ENCODE assay signal across 16 mouse cellular contexts in the genomic region with DNA sequence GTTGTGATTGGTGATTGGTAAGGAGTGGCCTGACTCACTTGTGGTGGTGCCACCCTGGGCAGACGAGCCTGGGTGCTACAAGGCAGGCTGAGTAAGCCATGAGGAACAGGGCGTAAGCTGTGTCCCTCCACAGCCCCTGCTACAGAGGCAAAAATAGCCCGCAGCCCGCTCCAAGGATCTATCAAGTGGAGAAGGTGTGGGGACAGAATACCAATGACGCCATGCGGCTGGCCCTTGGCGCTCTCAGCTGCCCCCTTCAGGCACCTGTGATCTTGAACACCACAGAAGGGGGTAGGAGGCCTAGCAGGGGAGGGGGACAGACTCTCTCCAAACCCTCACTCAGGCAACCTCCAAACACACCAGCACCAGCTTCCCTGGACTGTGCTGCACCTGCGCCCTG. TPM values are rescaled to one million over a fixed set of nuclear protein-coding genes. Genes with fewer than 3 reads are reported as not detected.
DNase-seq lines count a peak whose midpoint lies in the region; ATAC-seq and TF ChIP-seq lines count a peak whose summit lies in the region.
"Had no signal": no experiment of that assay in that cellular context is flagged by ENCODE, and none has a peak within 500 bp of the region (broad histone marks: within the 10 kb centered on the region; RNA-seq: fewer than 3 reads in every experiment).

No protein-coding gene starts in this region.

- H3K4me1 ChIP-seq in heart, embryonic 15.5 days (replicated peaks) = peaks cover 29% of the 10 kb centered on the region
- H3K4me1 ChIP-seq in forebrain, embryonic 13.5 days = no peaks in the 10 kb centered on the region
- H3K4me1 ChIP-seq in lung, adult 2 months (ENCODE audit: control insufficient read depth, insufficient read depth, low read length) = no peaks in the 10 kb centered on the region
- H3K4me1 ChIP-seq: embryonic facial prominence, embryonic 12.5 days; hindbrain, embryonic 15.5 days; limb, embryonic 13.5 days; stomach, embryonic 15.5 days had no signal

- TF ChIP-seq POLR2A in lung, adult 2 months (IDR thresholded peaks at IDR 0.05; ENCODE audit: borderline replicate concordance, extremely low read depth, low read depth, low read length) = no peak

- no peak overlapping the region for H3K4me2 ChIP-seq in heart, embryonic 15.5 days
- H3K4me2 ChIP-seq in forebrain, embryonic 13.5 days = no peak overlapping the region
- H3K4me2 ChIP-seq: embryonic facial prominence, embryonic 12.5 days; hindbrain, embryonic 15.5 days; limb, embryonic 13.5 days; stomach, embryonic 15.5 days had no signal

- peaks cover 34% of the 10 kb centered on the region for H3K36me3 ChIP-seq in heart, embryonic 15.5 days
- peaks cover 91% of the 10 kb centered on the region for H3K36me3 ChIP-seq in forebrain, embryonic 13.5 days (ENCODE audit: poor library complexity, severe bottlenecking)

- DNase-seq in layer of hippocampus, adult 2 months (ENCODE audit: low spot score in 2 of 2) = no peak
- DNase-seq in layer of hippocampus, postnatal 25 days (ENCODE audit: extremely low spot score in 1 of 2, low spot score in 1 of 2) = no peak
- peak; percentile 23 for DNase-seq in thymus, postnatal 14 days
- DNase-seq in thymus, postnatal 10 days (ENCODE audit: low spot score in 2 of 2) = no peak
- DNase-seq in lung, adult 2 months = no peak
- DNase-seq: cerebellum, postnatal 36 days; kidney, adult 8-10 months; lung, adult 18-20 months; thymus, postnatal 36 days had no signal

- no peak overlapping the region for H3K27ac ChIP-seq in layer of hippocampus, adult 2 months
- H3K27ac ChIP-seq in heart, embryonic 15.5 days = peak overlapping the region; percentile 82
- no peak overlapping the region for H3K27ac ChIP-seq in forebrain, embryonic 13.5 days
- H3K27ac ChIP-seq: embryonic facial prominence, embryonic 12.5 days; hindbrain, embryonic 15.5 days; limb, embryonic 13.5 days; macrophage; stomach, embryonic 15.5 days had no signal

- no peak overlapping the region for H3K4me3 ChIP-seq in layer of hippocampus, adult 2 months
- no peak overlapping the region for H3K4me3 ChIP-seq in heart, embryonic 15.5 days
- H3K4me3 ChIP-seq in forebrain, embryonic 13.5 days = no peak overlapping the region
- no peak overlapping the region for H3K4me3 ChIP-seq in lung, adult 2 months (replicated peaks; ENCODE audit: extremely low read depth, low read depth, low read length)
- H3K4me3 ChIP-seq: embryonic facial prominence, embryonic 12.5 days; hindbrain, embryonic 15.5 days; limb, embryonic 13.5 days; stomach, embryonic 15.5 days had no signal

- WGBS in heart, embryonic 15.5 days = 49% methylated on average over 8 of the region's 8 CpGs
- WGBS in forebrain, embryonic 13.5 days = 71% methylated on average over 8 of the region's 8 CpGs
- WGBS in lung, adult 2 months = 77% methylated on average over 8 of the region's 8 CpGs

- peak; percentile 47 for TF ChIP-seq CTCF in layer of hippocampus, adult 2 months (conservative IDR thresholded peaks at IDR 0.05)
- TF ChIP-seq CTCF in lung, adult 2 months (IDR thresholded peaks at IDR 0.05; ENCODE audit: insufficient read depth, low read length) = no peak

- peak; percentile 83 for ATAC-seq in heart, embryonic 15.5 days (replicated peaks; ENCODE audit: insufficient number of reproducible peaks, insufficient read depth, low FRiP score, low read depth)
- ATAC-seq in forebrain, embryonic 13.5 days = no peak

- no peaks in the 10 kb centered on the region for H3K9me3 ChIP-seq in heart, embryonic 15.5 days (replicated peaks)
- H3K9me3 ChIP-seq in forebrain, embryonic 13.5 days (replicated peaks) = no peaks in the 10 kb centered on the region
- H3K9me3 ChIP-seq: embryonic facial prominence, embryonic 12.5 days; hindbrain, embryonic 15.5 days; limb, embryonic 13.5 days; stomach, embryonic 15.5 days had no signal

- no peaks in the 10 kb centered on the region for H3K27me3 ChIP-seq in heart, embryonic 15.5 days
- H3K27me3 ChIP-seq in forebrain, embryonic 13.5 days = no peaks in the 10 kb centered on the region
- H3K27me3 ChIP-seq: embryonic facial prominence, embryonic 12.5 days; hindbrain, embryonic 15.5 days; limb, embryonic 13.5 days; stomach, embryonic 15.5 days had no signal

- no peak overlapping the region for H3K9ac ChIP-seq in heart, embryonic 15.5 days
- no peak overlapping the region for H3K9ac ChIP-seq in forebrain, embryonic 13.5 days
- H3K9ac ChIP-seq: embryonic facial prominence, embryonic 12.5 days; hindbrain, embryonic 15.5 days; limb, embryonic 13.5 days; stomach, embryonic 15.5 days had no signal

RNA-seq across cellular contexts. Expression of gene Mad1l1, which starts 15.3 kb away (rescaled TPM):
- 10 to 100 TPM; 14.3 to 18.1 TPM for total RNA-seq in layer of hippocampus, adult 2 months (2021)
- 10 to 100 TPM; 17.6 to 18.6 TPM for total RNA-seq in layer of hippocampus, postnatal 25 days (2021)
- polyA plus RNA-seq in heart, embryonic 15.5 days (2015; fragmentation: Nextera tagmentation; extraction: Ambion mirVana) = 20.6 and 29.4 TPM in 2 replicates
- 43.1 and 44.5 TPM in 2 replicates for polyA plus RNA-seq in forebrain, embryonic 13.5 days (2015; fragmentation: Nextera tagmentation; extraction: Ambion mirVana)
- 18.9 and 21.6 TPM in 2 replicates for polyA plus RNA-seq in lung, adult 2 months (2012; rRNA removed)

RNA-seq across cellular contexts. Expression of gene Nudt1, which starts 15.4 kb away (rescaled TPM):
- 1 to 10 TPM; 3.7 to 3.8 TPM for total RNA-seq in layer of hippocampus, adult 2 months (2021)
- total RNA-seq in layer of hippocampus, postnatal 25 days (2021) = 1 to 10 TPM; 3.7 to 6.5 TPM
- 22.4 and 28.3 TPM in 2 replicates for polyA plus RNA-seq in heart, embryonic 15.5 days (2015; fragmentation: Nextera tagmentation; extraction: Ambion mirVana)
- 35.7 and 37.8 TPM in 2 replicates for polyA plus RNA-seq in forebrain, embryonic 13.5 days (2015; fragmentation: Nextera tagmentation; extraction: Ambion mirVana)
- 6.2 and 7.9 TPM in 2 replicates for polyA plus RNA-seq in lung, adult 2 months (2012; rRNA removed)

RNA-seq across cellular contexts. Expression of gene Mrm2, which starts 25.7 kb away (rescaled TPM):
- total RNA-seq in layer of hippocampus, adult 2 months (2021) = 10 to 100 TPM in 1 of 2 experiments, 1 to 10 TPM in 1; 9.1 to 10.0 TPM
- 1 to 10 TPM; 8.5 to 9.8 TPM for total RNA-seq in layer of hippocampus, postnatal 25 days (2021)
- 13.5 and 15.7 TPM in 2 replicates for polyA plus RNA-seq in heart, embryonic 15.5 days (2015; fragmentation: Nextera tagmentation; extraction: Ambion mirVana)
- polyA plus RNA-seq in forebrain, embryonic 13.5 days (2015; fragmentation: Nextera tagmentation; extraction: Ambion mirVana) = 20.8 and 21.8 TPM in 2 replicates
- polyA plus RNA-seq in lung, adult 2 months (2012; rRNA removed) = 5.4 and 7.4 TPM in 2 replicates
